Mouse (Mus musculus) liver, embryonic 14.5 days (tissue): Measurements from ENCODE around the gene Ttc16. TPM values are rescaled to one million over a fixed set of nuclear protein-coding genes. Genes with fewer than 3 reads are reported as not detected.
A peak's percentile ranks its signal among the peaks of the same experiment; 100 is the strongest.

Source experiments
- ATAC-seq: fragments of 200-750 bp; cut with Nextera tagmentation; 2 replicates; pipeline ENCODE4 v1.8.0; 2017; ENCODE audit warnings: moderate number of reproducible peaks, mild to moderate bottlenecking, moderate library complexity; ENCODE audit not compliant: insufficient read depth
- DNase-seq, 3 experiments: peaks; one replicate each; pipeline ENCODE4 v3.0.0-alpha.2; 2012 to 2013; ENCODE audit warnings: low read depth in 3 of 3, low spot score in 3 of 3
- H3K27ac ChIP-seq: fragments of 300-500 bp; sonication (generic); 2 replicates; pipeline ENCODE4 v1.5.1; 2014; ENCODE audit warnings: moderate library complexity, mild to moderate bottlenecking, control low read depth, inconsistent platforms
- H3K27me3 ChIP-seq: fragments of 300-500 bp; sonication (generic); 2 replicates; pipeline ENCODE4 v1.6.1; 2014; ENCODE audit warnings: mild to moderate bottlenecking, low read length, moderate library complexity; ENCODE audit not compliant: control insufficient read depth, insufficient read depth
- H3K36me3 ChIP-seq: fragments of 300-500 bp; sonication (generic); replicated peaks from 2 replicates; pipeline ENCODE4 v1.6.1; 2014; ENCODE audit warnings: low read depth; ENCODE audit not compliant: control insufficient read depth, insufficient read depth
- H3K4me1 ChIP-seq, 2 experiments: fragments of 200-500 bp in 1 of 2; fragments of 300-500 bp in 1 of 2; sonication (generic) in 1 of 2; replicated peaks; 2 replicates each; pipeline ENCODE4 v1.6.1; 2012 to 2014; ENCODE audit warnings: antibody characterized with exemption in 1 of 2, inconsistent platforms in 1 of 2, low read length in 1 of 2; ENCODE audit not compliant: control insufficient read depth in 2 of 2, insufficient read depth in 2 of 2
- H3K4me2 ChIP-seq: fragments of 300-500 bp; sonication (generic); 2 replicates; pipeline ENCODE4 v1.6.1; 2014; ENCODE audit warnings: low read depth, mild to moderate bottlenecking, control low read depth, moderate library complexity
- H3K4me3 ChIP-seq, 2 experiments: fragments of 200-500 bp in 1 of 2; fragments of 300-500 bp in 1 of 2; sonication (generic) in 1 of 2; 2 replicates each; pipeline ENCODE4 v1.5.1; 2012 to 2014; ENCODE audit warnings: low read depth in 2 of 2, low read length in 2 of 2, mild to moderate bottlenecking in 2 of 2, control low read depth in 1 of 2, inconsistent platforms in 1 of 2, moderate library complexity in 1 of 2; ENCODE audit not compliant: insufficient read depth in 1 of 2
- H3K9ac ChIP-seq: fragments of 300-500 bp; sonication (generic); replicated peaks from 2 replicates; pipeline ENCODE4 v1.6.1; 2014; ENCODE audit warnings: mild to moderate bottlenecking, control low read depth, moderate library complexity
- H3K9me3 ChIP-seq: fragments of 300-500 bp; sonication (generic); 2 replicates; pipeline ENCODE4 v1.6.1; 2016; ENCODE audit warnings: low read length, mixed read lengths; ENCODE audit not compliant: control insufficient read depth
- CTCF ChIP-seq: IDR thresholded peaks from 2 replicates; pipeline ENCODE4 v1.5.1; 2016; ENCODE audit warnings: antibody characterized with exemption, low read depth, control low read depth
- EP300 ChIP-seq: IDR thresholded peaks from 2 replicates; pipeline ENCODE4 v1.6.1; 2016; ENCODE audit warnings: antibody characterized with exemption, low read depth
- WGBS: fragments of 180-500 bp; shearing (Covaris S2); extraction: QIAGEN DNeasy Blood & Tissue Kit; methylation state at CpG from one replicate; pipeline ENCODE4 v1.1.7; 2014; ENCODE audit not compliant: insufficient replicate concordance; 5-methylcytosine and 5-hydroxymethylcytosine counted together
- microRNA counts: library from miRNA; unstranded; fragments of <30 nt; microRNA quantifications from one replicate; lab custom pipeline; 2016
- microRNA-seq: library from miRNA; unstranded; fragments of <30 nt; microRNA quantifications from one replicate; pipeline ENCODE4, GENCODE M21; 2016
- polyA plus RNA-seq, 2 experiments: library from polyadenylated mRNA; depleted of rRNA in 1 of 2; stranded (reverse) in 1 of 2; unstranded in 1 of 2; fragments of >200 nt; fragmentation: Nextera tagmentation in 1 of 2; extraction: Ambion mirVana in 1 of 2; gene quantifications; 2 replicates each; pipeline versions ENCODE4 v1.2.1 to v1.2.3; 2012 to 2014

Gene Ttc16
- polyA plus RNA-seq, 2 experiments: 0.09 to 0.22 TPM

DNA sequence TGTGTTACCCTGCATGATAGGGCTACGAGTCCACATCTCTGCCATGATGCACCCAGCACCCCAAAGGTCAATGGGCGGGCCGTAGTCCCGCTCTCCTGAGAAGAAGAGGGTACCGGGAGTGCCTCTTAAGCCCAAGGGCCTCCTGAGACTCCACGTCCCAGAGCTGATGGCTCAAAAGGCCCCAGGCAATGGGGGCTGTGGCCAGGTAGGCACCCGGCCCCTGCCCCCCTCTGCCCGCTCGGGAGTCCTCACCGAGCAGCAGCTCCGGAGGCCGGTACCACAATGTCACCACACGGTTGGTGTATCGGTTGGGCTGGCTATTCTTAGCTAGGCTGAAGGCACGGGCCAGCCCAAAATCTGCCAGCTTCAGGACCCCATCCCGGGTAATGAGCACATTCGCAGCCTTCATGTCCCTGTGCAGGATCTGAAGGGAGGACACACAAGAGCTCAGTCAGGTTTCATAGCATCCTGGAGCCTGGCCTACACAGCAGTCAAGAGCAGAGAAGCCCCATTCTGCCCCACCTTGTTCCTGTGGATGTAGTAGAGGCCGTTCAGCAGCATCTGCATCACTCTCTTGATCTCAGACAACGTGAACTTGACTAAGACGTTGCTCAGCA, 65.8 kb downstream of the Ttc16 start:
- no peak overlapping the region for H3K9ac ChIP-seq
- ATAC-seq: no peak
- 87% methylated on average over 20 of the region's 20 CpGs for whole genome bisulfite sequencing
- TF ChIP-seq EP300: no peak
- no peak overlapping the region for H3K4me3 ChIP-seq
- no peak overlapping the region for H3K4me2 ChIP-seq
- no peaks in the 10 kb centered on the region for H3K9me3 ChIP-seq
- no peak for DNase-seq
- H3K36me3 ChIP-seq: peaks cover 52% of the 10 kb centered on the region
- H3K4me1 ChIP-seq: peaks cover 12 to 17% of the 10 kb centered on the region in 2 experiments
- H3K27ac ChIP-seq: no peak overlapping the region
- no peaks in the 10 kb centered on the region for H3K27me3 ChIP-seq

DNA sequence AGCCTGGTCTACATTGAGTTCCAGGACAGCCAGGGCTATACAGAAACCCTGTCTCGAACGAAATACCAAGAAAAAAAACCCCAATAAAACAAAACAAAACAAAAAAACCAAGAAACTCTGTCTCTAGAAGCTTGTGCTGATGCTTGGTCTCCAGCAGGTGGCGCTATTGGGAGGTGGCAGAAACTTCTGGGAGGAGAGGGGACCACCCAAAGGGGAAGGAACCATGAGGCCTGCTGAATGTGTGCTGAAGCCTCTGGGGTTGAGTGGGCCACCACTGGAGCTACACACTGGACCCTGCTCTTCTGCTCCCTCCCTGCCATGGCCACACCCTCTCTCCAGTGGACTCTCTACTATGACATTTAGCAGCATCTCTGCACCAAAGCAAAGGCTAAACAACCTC, 66.8 kb downstream of the Ttc16 start:
- no peak for ATAC-seq
- DNase-seq: no peak
- no peak overlapping the region for H3K4me2 ChIP-seq

More for the DNA sequence above, 66.8 kb downstream of the Ttc16 start:
- Histone ChIP-seq H3K27ac (no peak overlapping the region), H3K4me3 (no peak overlapping the region), H3K9me3 (no peaks in the 10 kb centered on the region), H3K36me3 (peaks cover 52% of the 10 kb centered on the region), H3K9ac (no peak overlapping the region), H3K4me1 (peaks cover 8 to 9% of the 10 kb centered on the region in 2 experiments), H3K27me3 (no peaks in the 10 kb centered on the region)
- 20% methylated on average over 3 of the region's 3 CpGs for whole genome bisulfite sequencing
- peak; percentile 92 for TF ChIP-seq CTCF
- no peak for TF ChIP-seq EP300

MicroRNAs within 50 kb of the gene (microRNA counts, 519-probe panel; counts per million panel counts)
- 69.9 counts per million for microRNA mmu-miR-2861 (lab: Ali Mortazavi, UCI)

Small RNA genes within 50 kb of the gene (microRNA-seq; reads per million reads assigned to microRNA genes)
- gene Mir2861: not detected
- not detected for gene Mir3960

Other genes starting within 250 kb of the Ttc16 start
- 0.88 and 1.0 TPM in 2 replicates for gene Fam102a, start 240.3 kb downstream of the Ttc16 start, polyA plus RNA-seq (2012; rRNA removed)
- 0.91 and 1.1 TPM in 2 replicates for gene Fam102a, start 240.3 kb downstream of the Ttc16 start, polyA plus RNA-seq (2014; fragmentation: Nextera tagmentation; extraction: Ambion mirVana)
- gene Dpm2, start 204.8 kb downstream of the Ttc16 start, polyA plus RNA-seq (2012; rRNA removed): 53.5 and 61.6 TPM in 2 replicates
- gene Dpm2, start 204.8 kb downstream of the Ttc16 start, polyA plus RNA-seq (2014; fragmentation: Nextera tagmentation; extraction: Ambion mirVana): 53.6 and 54.6 TPM in 2 replicates
- gene Pip5kl1, start 200.8 kb downstream of the Ttc16 start, polyA plus RNA-seq (2012; rRNA removed): 0.11 TPM in 2 replicates
- gene Pip5kl1, start 200.8 kb downstream of the Ttc16 start, polyA plus RNA-seq (2014; fragmentation: Nextera tagmentation; extraction: Ambion mirVana): not detected in 2 replicates
- gene 9430097D07Rik, start 199.9 kb downstream of the Ttc16 start, polyA plus RNA-seq (2012; rRNA removed): not detected in 2 replicates
- gene 9430097D07Rik, start 199.9 kb downstream of the Ttc16 start, polyA plus RNA-seq (2014; fragmentation: Nextera tagmentation; extraction: Ambion mirVana): 0.06 TPM in 1 of 2 replicates, not detected in the other
- 5.4 and 5.6 TPM in 2 replicates for gene St6galnac4, start 188.5 kb downstream of the Ttc16 start, polyA plus RNA-seq (2012; rRNA removed)
- gene St6galnac4, start 188.5 kb downstream of the Ttc16 start, polyA plus RNA-seq (2014; fragmentation: Nextera tagmentation; extraction: Ambion mirVana): 6.2 and 6.8 TPM in 2 replicates
- 9.9 and 14.3 TPM in 2 replicates for gene St6galnac6, start 175.9 kb downstream of the Ttc16 start, polyA plus RNA-seq (2012; rRNA removed)
- 3.2 and 4.4 TPM in 2 replicates for gene St6galnac6, start 175.9 kb downstream of the Ttc16 start, polyA plus RNA-seq (2014; fragmentation: Nextera tagmentation; extraction: Ambion mirVana)
- gene Ak1, start 153.9 kb downstream of the Ttc16 start, polyA plus RNA-seq (2012; rRNA removed): 0.34 and 0.37 TPM in 2 replicates
- 0.44 and 0.59 TPM in 2 replicates for gene Ak1, start 153.9 kb downstream of the Ttc16 start, polyA plus RNA-seq (2014; fragmentation: Nextera tagmentation; extraction: Ambion mirVana)
- gene Eng, start 129.0 kb downstream of the Ttc16 start, polyA plus RNA-seq (2012; rRNA removed): 15.4 and 17.6 TPM in 2 replicates
- 13.9 and 16.5 TPM in 2 replicates for gene Eng, start 129.0 kb downstream of the Ttc16 start, polyA plus RNA-seq (2014; fragmentation: Nextera tagmentation; extraction: Ambion mirVana)
- gene Fpgs, start 71.5 kb downstream of the Ttc16 start, polyA plus RNA-seq (2012; rRNA removed): 45.3 and 51.0 TPM in 2 replicates
- gene Fpgs, start 71.5 kb downstream of the Ttc16 start, polyA plus RNA-seq (2014; fragmentation: Nextera tagmentation; extraction: Ambion mirVana): 21.6 and 25.7 TPM in 2 replicates
- 53.9 and 60.7 TPM in 2 replicates for gene Cdk9, start 62.6 kb downstream of the Ttc16 start, polyA plus RNA-seq (2012; rRNA removed)
- gene Cdk9, start 62.6 kb downstream of the Ttc16 start, polyA plus RNA-seq (2014; fragmentation: Nextera tagmentation; extraction: Ambion mirVana): 36.5 and 42.0 TPM in 2 replicates
- gene Sh2d3c, start 54.6 kb downstream of the Ttc16 start, polyA plus RNA-seq (2012; rRNA removed): 4.7 and 5.8 TPM in 2 replicates
- 3.5 and 5.1 TPM in 2 replicates for gene Sh2d3c, start 54.6 kb downstream of the Ttc16 start, polyA plus RNA-seq (2014; fragmentation: Nextera tagmentation; extraction: Ambion mirVana)
- gene 6330409D20Rik, start 34.6 kb downstream of the Ttc16 start, polyA plus RNA-seq (2012; rRNA removed): 0.07 TPM in 1 of 2 replicates, not detected in the other
- not detected in 2 replicates for gene 6330409D20Rik, start 34.6 kb downstream of the Ttc16 start, polyA plus RNA-seq (2014; fragmentation: Nextera tagmentation; extraction: Ambion mirVana)
- 21.2 and 30.7 TPM in 2 replicates for gene Tor2a, start 18.4 kb downstream of the Ttc16 start, polyA plus RNA-seq (2012; rRNA removed)
- 25.2 and 28.1 TPM in 2 replicates for gene Tor2a, start 18.4 kb downstream of the Ttc16 start, polyA plus RNA-seq (2014; fragmentation: Nextera tagmentation; extraction: Ambion mirVana)
- 1.3 and 1.7 TPM in 2 replicates for gene Ptrh1, start 153 bp upstream of the Ttc16 start, polyA plus RNA-seq (2012; rRNA removed)
- gene Ptrh1, start 153 bp upstream of the Ttc16 start, polyA plus RNA-seq (2014; fragmentation: Nextera tagmentation; extraction: Ambion mirVana): 1.9 and 2.2 TPM in 2 replicates
- not detected in 2 replicates for gene Cfap157, start 8.8 kb upstream of the Ttc16 start, polyA plus RNA-seq (2012; rRNA removed)
- gene Cfap157, start 8.8 kb upstream of the Ttc16 start, polyA plus RNA-seq (2014; fragmentation: Nextera tagmentation; extraction: Ambion mirVana): not detected in 2 replicates
- 1.4 and 2.1 TPM in 2 replicates for gene Stxbp1, start 71.6 kb upstream of the Ttc16 start, polyA plus RNA-seq (2012; rRNA removed)
- 2.3 and 2.6 TPM in 2 replicates for gene Stxbp1, start 71.6 kb upstream of the Ttc16 start, polyA plus RNA-seq (2014; fragmentation: Nextera tagmentation; extraction: Ambion mirVana)
- 5.7 and 5.9 TPM in 2 replicates for gene Fam129b, start 100.5 kb upstream of the Ttc16 start, polyA plus RNA-seq (2012; rRNA removed)
- 2.7 and 2.9 TPM in 2 replicates for gene Fam129b, start 100.5 kb upstream of the Ttc16 start, polyA plus RNA-seq (2014; fragmentation: Nextera tagmentation; extraction: Ambion mirVana)
- 311 and 646 TPM in 2 replicates for gene Rpl12, start 185.9 kb upstream of the Ttc16 start, polyA plus RNA-seq (2012; rRNA removed)
- 144 and 162 TPM in 2 replicates for gene Rpl12, start 185.9 kb upstream of the Ttc16 start, polyA plus RNA-seq (2014; fragmentation: Nextera tagmentation; extraction: Ambion mirVana)
- 1.9 and 2.5 TPM in 2 replicates for gene Lrsam1, start 186.0 kb upstream of the Ttc16 start, polyA plus RNA-seq (2012; rRNA removed)
- gene Lrsam1, start 186.0 kb upstream of the Ttc16 start, polyA plus RNA-seq (2014; fragmentation: Nextera tagmentation; extraction: Ambion mirVana): 1.1 and 1.8 TPM in 2 replicates
- 5.1 and 7.2 TPM in 2 replicates for gene Slc2a8, start 206.4 kb upstream of the Ttc16 start, polyA plus RNA-seq (2012; rRNA removed)
- gene Slc2a8, start 206.4 kb upstream of the Ttc16 start, polyA plus RNA-seq (2014; fragmentation: Nextera tagmentation; extraction: Ambion mirVana): 4.9 and 6.8 TPM in 2 replicates